Mouse (Mus musculus): ENCODE results near the gene Ola1. TPM values are rescaled to one million over a fixed set of nuclear protein-coding genes. Genes with fewer than 3 reads are reported as not detected.

Ola1 gene
- polyA plus RNA-seq, 1 experiment from 2014 or later, result 69.5 TPM

DNA sequence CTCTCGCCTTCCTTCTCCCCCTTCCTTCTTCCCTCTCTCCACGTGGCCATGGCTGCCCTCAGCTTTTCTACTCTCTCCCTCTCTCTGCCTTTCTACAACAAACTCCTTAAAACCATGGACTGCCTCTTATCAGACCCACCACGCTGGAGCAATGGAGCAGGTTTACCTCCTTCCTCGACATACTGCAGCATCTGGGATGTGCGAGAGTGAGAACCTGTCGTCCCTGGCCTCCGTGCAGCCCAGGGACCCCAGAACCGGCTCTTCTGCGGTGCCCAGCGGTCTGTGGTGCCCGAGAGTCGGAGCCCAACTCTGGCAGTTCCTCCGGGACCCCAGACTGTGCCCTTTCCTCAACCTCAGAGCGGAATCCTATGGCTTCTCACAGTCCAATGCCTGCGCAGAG, 139.4 kb downstream of the Ola1 start:
- H3K4me3 ChIP-seq (replicated peaks; ENCODE audit: low read depth, low read length), result no peak overlapping the region
- H3K9me3 ChIP-seq (replicated peaks; ENCODE audit: low read length), result no peaks in the 10 kb centered on the region
- 76% methylated on average over 15 of the region's 15 CpGs for WGBS
- ATAC-seq (replicated peaks; ENCODE audit: low FRiP score, low read depth) (no peak), DNase-seq (ENCODE audit: low spot score) (no peak)
- no peak overlapping the region for H3K27ac ChIP-seq
- TF ChIP-seq CTCF (IDR thresholded peaks at IDR 0.05; ENCODE audit: low read depth), result no peak
- no peak overlapping the region for H3K4me2 ChIP-seq (ENCODE audit: low read length)
- H3K27me3 ChIP-seq (ENCODE audit: insufficient read depth, low read length), result no peaks in the 10 kb centered on the region
- H3K9ac ChIP-seq (ENCODE audit: low read depth, low read length), result no peak overlapping the region
- no peaks in the 10 kb centered on the region for H3K36me3 ChIP-seq (ENCODE audit: insufficient read depth, low read length)
- 0 out of 2 replicates have a peak, but pooled peaks cover 3% of the 10 kb centered on the region for H3K4me1 ChIP-seq (replicated peaks; ENCODE audit: insufficient read depth, low read length)

- Histone ChIP-seq H3K27ac (no peak overlapping the region), H3K27me3 (ENCODE audit: insufficient read depth, low read length) (no peaks in the 10 kb centered on the region), H3K4me1 (replicated peaks; ENCODE audit: insufficient read depth, low read length) (no peaks in the 10 kb centered on the region), H3K9me3 (replicated peaks; ENCODE audit: low read length) (no peaks in the 10 kb centered on the region), H3K4me3 (replicated peaks; ENCODE audit: low read depth, low read length) (no peak overlapping the region), H3K9ac (ENCODE audit: low read depth, low read length) (no peak overlapping the region), H3K4me2 (ENCODE audit: low read length) (no peak overlapping the region), H3K36me3 (ENCODE audit: insufficient read depth, low read length) (no peaks in the 10 kb centered on the region)
- ATAC-seq (replicated peaks; ENCODE audit: low FRiP score, low read depth) (no peak), DNase-seq (ENCODE audit: low spot score) (no peak)
- 92% methylated on average over 11 of the region's 11 CpGs for WGBS
- no peak for TF ChIP-seq CTCF (IDR thresholded peaks at IDR 0.05; ENCODE audit: low read depth)
Observed at GRCm38 (mm10) chr2:73073811-73074472, 144.8 kb downstream of the Ola1 start.

DNA sequence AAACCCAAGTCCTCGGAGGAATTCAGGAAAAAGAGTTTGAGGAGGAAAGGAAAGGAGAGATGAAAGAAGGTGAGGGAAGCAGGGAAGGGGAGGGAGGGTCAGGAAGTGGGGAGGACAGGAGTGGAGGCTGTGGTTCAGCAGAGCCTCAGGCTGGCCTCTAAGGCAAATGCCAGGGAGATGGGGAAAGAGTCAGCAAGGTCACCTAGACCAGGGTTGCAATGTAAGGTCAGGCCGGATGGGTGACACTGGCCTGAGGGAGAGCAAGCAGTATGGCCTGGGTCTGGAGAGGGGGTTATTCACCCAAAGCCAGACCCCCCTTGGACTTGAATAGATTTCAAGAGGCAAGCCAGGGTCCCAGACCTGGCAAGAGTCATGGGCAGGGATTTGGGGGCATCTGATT, 147.5 kb downstream of the Ola1 start:
- H3K27ac ChIP-seq, result no peak overlapping the region
- H3K4me2 ChIP-seq (ENCODE audit: low read length), result no peak overlapping the region
- H3K27me3 ChIP-seq (ENCODE audit: insufficient read depth, low read length), result no peaks in the 10 kb centered on the region
- no peak for TF ChIP-seq CTCF (IDR thresholded peaks at IDR 0.05; ENCODE audit: low read depth)
- WGBS, result 65% methylated on average over 2 of the region's 2 CpGs
- no peak overlapping the region for H3K9ac ChIP-seq (ENCODE audit: low read depth, low read length)
- no peaks in the 10 kb centered on the region for H3K9me3 ChIP-seq (replicated peaks; ENCODE audit: low read length)
- ATAC-seq (replicated peaks; ENCODE audit: low FRiP score, low read depth) (no peak), DNase-seq (ENCODE audit: low spot score) (no peak)
- no peak overlapping the region for H3K4me3 ChIP-seq (replicated peaks; ENCODE audit: low read depth, low read length)
- H3K4me1 ChIP-seq (replicated peaks; ENCODE audit: insufficient read depth, low read length), result 0 out of 2 replicates have a peak, but pooled peaks cover 6% of the 10 kb centered on the region
- no peaks in the 10 kb centered on the region for H3K36me3 ChIP-seq (ENCODE audit: insufficient read depth, low read length)

DNA sequence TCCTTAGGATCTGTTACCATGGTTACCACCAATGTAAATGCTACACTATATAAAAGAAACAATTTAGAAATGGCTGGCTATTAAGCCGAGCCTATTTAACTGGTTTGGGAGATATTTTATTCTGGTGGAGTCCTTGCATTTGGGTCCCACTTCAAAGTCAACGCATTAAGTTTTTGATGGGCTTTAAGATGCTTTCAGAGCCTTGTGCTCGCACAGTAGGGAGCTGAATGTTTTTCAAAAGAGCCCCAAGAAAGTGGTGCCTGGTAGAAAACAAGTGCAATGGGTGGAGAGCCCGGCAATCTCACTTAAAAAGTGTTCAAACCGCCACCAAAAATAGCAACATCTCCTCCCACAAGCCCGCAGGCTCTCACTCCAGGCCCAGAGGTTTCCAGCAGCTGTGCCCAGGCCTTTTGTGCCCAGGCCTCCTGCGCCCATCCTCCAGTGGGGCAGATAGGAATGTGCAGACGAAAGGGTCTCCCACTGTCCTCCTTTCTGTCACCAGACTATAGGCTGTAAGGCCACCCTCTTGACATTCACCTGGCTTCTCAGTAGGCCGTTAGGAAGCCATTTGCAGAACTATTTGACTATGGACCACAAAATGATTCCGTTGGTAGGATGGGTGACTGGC, 148.2 kb downstream of the Ola1 start:
- WGBS, result 74% methylated on average over 10 of the region's 10 CpGs
- Histone ChIP-seq H3K4me3 (replicated peaks; ENCODE audit: low read depth, low read length) (no peak overlapping the region), H3K4me2 (ENCODE audit: low read length) (no peak overlapping the region), H3K9ac (ENCODE audit: low read depth, low read length) (no peak overlapping the region), H3K4me1 (replicated peaks; ENCODE audit: insufficient read depth, low read length) (0 out of 2 replicates have a peak, but pooled peaks cover 6% of the 10 kb centered on the region), H3K9me3 (replicated peaks; ENCODE audit: low read length) (no peaks in the 10 kb centered on the region), H3K27me3 (ENCODE audit: insufficient read depth, low read length) (no peaks in the 10 kb centered on the region), H3K27ac (no peak overlapping the region), H3K36me3 (ENCODE audit: insufficient read depth, low read length) (no peaks in the 10 kb centered on the region)
- ATAC-seq (replicated peaks; ENCODE audit: low FRiP score, low read depth) (no peak), DNase-seq (ENCODE audit: low spot score) (no peak)
- TF ChIP-seq CTCF (IDR thresholded peaks at IDR 0.05; ENCODE audit: low read depth), result no peak

DNA sequence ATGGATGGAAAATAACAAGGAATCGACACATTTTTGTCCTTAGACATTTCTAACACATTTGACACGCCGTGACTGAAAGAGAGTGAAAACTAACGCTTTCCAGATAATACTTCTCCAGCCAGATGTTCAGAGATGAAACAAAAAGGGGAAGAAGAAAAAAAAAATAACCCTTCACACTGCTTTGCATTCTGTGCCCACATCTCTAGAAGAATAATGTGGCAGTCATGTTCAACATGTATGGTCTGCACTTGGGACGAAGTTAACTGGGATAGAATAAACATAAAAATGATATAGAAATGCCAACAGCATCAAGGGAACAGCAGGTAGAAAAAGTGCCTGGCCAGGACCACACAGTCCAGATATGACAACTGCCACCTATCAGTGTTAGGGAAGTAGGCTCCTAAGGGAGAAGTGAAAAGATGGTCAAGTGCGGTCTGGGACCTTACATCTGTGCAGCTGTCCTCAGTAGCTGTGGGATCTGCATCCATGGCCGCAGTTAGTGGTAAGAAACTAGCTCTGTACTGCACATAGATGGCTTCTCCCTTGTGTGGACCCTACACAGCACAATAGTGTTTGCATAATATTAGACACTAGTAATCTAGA, 149.4 kb downstream of the Ola1 start:
- Histone ChIP-seq H3K27ac (no peak overlapping the region), H3K27me3 (ENCODE audit: insufficient read depth, low read length) (no peaks in the 10 kb centered on the region), H3K4me1 (replicated peaks; ENCODE audit: insufficient read depth, low read length) (0 out of 2 replicates have a peak, but pooled peaks cover 6% of the 10 kb centered on the region), H3K4me3 (replicated peaks; ENCODE audit: low read depth, low read length) (no peak overlapping the region), H3K9me3 (replicated peaks; ENCODE audit: low read length) (no peaks in the 10 kb centered on the region), H3K36me3 (ENCODE audit: insufficient read depth, low read length) (no peaks in the 10 kb centered on the region), H3K4me2 (ENCODE audit: low read length) (no peak overlapping the region), H3K9ac (ENCODE audit: low read depth, low read length) (no peak overlapping the region)
- ATAC-seq (replicated peaks; ENCODE audit: low FRiP score, low read depth), result no peak
- TF ChIP-seq CTCF (IDR thresholded peaks at IDR 0.05; ENCODE audit: low read depth), result no peak
- WGBS, result 93% methylated on average over 7 of the region's 7 CpGs
- DNase-seq (ENCODE audit: low spot score), result no peak

GRCm38 (mm10) chr2:73066307-73067167, 152.2 kb downstream of the Ola1 start:
- peak overlapping the region; percentile 70 for H3K27ac ChIP-seq
- no peaks in the 10 kb centered on the region for H3K36me3 ChIP-seq (ENCODE audit: insufficient read depth, low read length)
- peak overlapping the region; percentile 42; the same call in 1 of the 2 replicates for H3K4me2 ChIP-seq (ENCODE audit: low read length)
- ATAC-seq (replicated peaks; ENCODE audit: low FRiP score, low read depth) (peak; percentile 40; the same call in 1 of the 2 replicates), DNase-seq (ENCODE audit: low spot score) (peak; percentile 80)
- TF ChIP-seq CTCF (IDR thresholded peaks at IDR 0.05; ENCODE audit: low read depth), result peak; percentile 38; the same call in 1 of the 2 replicates
- H3K9me3 ChIP-seq (replicated peaks; ENCODE audit: low read length), result no peaks in the 10 kb centered on the region
- no peak overlapping the region for H3K4me3 ChIP-seq (replicated peaks; ENCODE audit: low read depth, low read length)
- no peaks in the 10 kb centered on the region for H3K27me3 ChIP-seq (ENCODE audit: insufficient read depth, low read length)
- H3K4me1 ChIP-seq (replicated peaks; ENCODE audit: insufficient read depth, low read length), result 0 out of 2 replicates have a peak, but pooled peaks cover 6% of the 10 kb centered on the region
- H3K9ac ChIP-seq (ENCODE audit: low read depth, low read length), result no peak overlapping the region
- 17% methylated on average over 20 of the region's 20 CpGs for WGBS

All from kidney, postnatal 0 days (tissue).